Mouse (Mus musculus) liver, embryonic 11.5 days (tissue): ENCODE measurements around the gene Phc1. TPM values are rescaled to one million over a fixed set of nuclear protein-coding genes. Genes with fewer than 3 reads are reported as not detected.

Experiments used
- ATAC-seq: fragments of 200-750 bp; cut with Nextera tagmentation; replicated peaks from 2 replicates; pipeline ENCODE4 v1.8.0; 2017; ENCODE audit warnings: moderate number of reproducible peaks, mild to moderate bottlenecking, moderate TSS enrichment, moderate library complexity; ENCODE audit not compliant: low FRiP score
- DNase-seq: peaks from one replicate; pipeline ENCODE4 v3.0.0-alpha.2; 2017; ENCODE audit warnings: low spot score
- H3K27ac ChIP-seq: fragments of 300-500 bp; sonication (generic); 2 replicates; pipeline ENCODE4 v1.5.1; 2014; ENCODE audit warnings: mild to moderate bottlenecking, low read depth, low read length, control low read depth
- H3K27me3 ChIP-seq: fragments of 300-500 bp; sonication (generic); replicated peaks from 2 replicates; pipeline ENCODE4 v1.6.1; 2014; ENCODE audit warnings: low read length, mixed read lengths; ENCODE audit not compliant: control insufficient read depth, insufficient read depth
- H3K36me3 ChIP-seq: fragments of 300-500 bp; sonication (generic); 2 replicates; pipeline ENCODE4 v1.6.1; 2014; ENCODE audit warnings: mild to moderate bottlenecking, low read length, moderate library complexity, mixed read lengths; ENCODE audit not compliant: control insufficient read depth, insufficient read depth
- H3K4me1 ChIP-seq: fragments of 300-500 bp; sonication (generic); replicated peaks from 2 replicates; pipeline ENCODE4 v1.6.1; 2014; ENCODE audit warnings: low read length, mixed read lengths; ENCODE audit not compliant: control insufficient read depth, insufficient read depth
- H3K4me2 ChIP-seq: fragments of 300-500 bp; sonication (generic); 2 replicates; pipeline ENCODE4 v1.6.1; 2014; ENCODE audit warnings: mild to moderate bottlenecking, control low read depth, moderate library complexity
- H3K4me3 ChIP-seq: fragments of 300-500 bp; sonication (generic); 2 replicates; pipeline ENCODE4 v1.5.1; 2014; ENCODE audit warnings: low read depth, low read length, control low read depth
- H3K9ac ChIP-seq: fragments of 300-500 bp; sonication (generic); 2 replicates; pipeline ENCODE4 v1.6.1; 2014; ENCODE audit warnings: low read depth, low read length, control low read depth
- H3K9me3 ChIP-seq: fragments of 300-500 bp; sonication (generic); 2 replicates; pipeline ENCODE4 v1.6.1; 2016; ENCODE audit warnings: low read length, inconsistent platforms, mixed read lengths; ENCODE audit not compliant: control insufficient read depth
- WGBS: fragments of 180-500 bp; shearing (Covaris S2); extraction: QIAGEN DNeasy Blood & Tissue Kit; methylation state at CpG from one replicate; pipeline ENCODE4 v1.1.7; 2014; 5-methylcytosine and 5-hydroxymethylcytosine counted together
- polyA plus RNA-seq: library from polyadenylated mRNA; unstranded; fragments of >200 nt; fragmentation: Nextera tagmentation; extraction: Ambion mirVana; gene quantifications from 2 replicates; pipeline ENCODE4 v1.2.1, GENCODE M21; 2014

Phc1 gene
- polyA plus RNA-seq, 1 experiment from 2014 or later = 12.4 TPM

DNA sequence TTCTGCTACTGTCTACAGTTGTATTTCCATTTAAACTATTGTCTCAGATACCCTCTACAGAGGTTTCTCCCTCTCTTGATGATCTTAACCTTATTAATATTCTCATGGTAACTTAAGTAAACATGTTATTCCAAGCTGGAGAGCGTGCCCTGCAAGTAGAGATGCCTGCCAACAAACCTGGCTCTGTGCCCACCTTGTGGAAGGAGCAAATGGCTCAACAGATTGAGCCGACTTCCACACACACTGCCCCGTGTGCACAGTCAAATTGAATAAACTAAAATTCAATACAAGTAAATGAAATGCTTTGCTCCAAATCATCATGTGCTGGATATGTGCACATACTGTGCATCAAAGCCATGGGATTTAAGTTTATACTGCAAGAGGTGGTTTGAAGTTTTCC lies 71.8 kb downstream of the Phc1 start:
- Histone ChIP-seq H3K9me3 (no peaks in the 10 kb centered on the region), H3K4me1 (no peaks in the 10 kb centered on the region), H3K27me3 (no peaks in the 10 kb centered on the region), H3K9ac (no peak overlapping the region), H3K4me2 (no peak overlapping the region), H3K36me3 (no peaks in the 10 kb centered on the region), H3K4me3 (no peak overlapping the region), H3K27ac (no peak overlapping the region)
- WGBS = 73% methylated on average over 3 of the region's 3 CpGs
- DNase-seq (no peak), ATAC-seq (no peak)

Other genes with a start within 250 kb of the Phc1 start
- gene Klrg1, start 57.7 kb downstream of the Phc1 start, polyA plus RNA-seq = not detected in 2 replicates
- 154 and 168 TPM in 2 replicates for gene M6pr, start 31.8 kb downstream of the Phc1 start, polyA plus RNA-seq
- 7.7 and 8.1 TPM in 2 replicates for gene Rimklb, start 158.2 kb upstream of the Phc1 start, polyA plus RNA-seq
- 0.67 and 0.96 TPM in 2 replicates for gene Mfap5, start 165.3 kb upstream of the Phc1 start, polyA plus RNA-seq
- 0.18 TPM in 1 of 2 replicates, not detected in the other for gene Aicda, start 213.2 kb upstream of the Phc1 start, polyA plus RNA-seq